Mouse (Mus musculus): ENCODE measurements around the gene Kctd14. TPM values are rescaled to one million over a fixed set of nuclear protein-coding genes. Genes with fewer than 3 reads are reported as not detected.

Gene Kctd14
- polyA plus RNA-seq, 1 experiment, result 1.5 TPM

DNA sequence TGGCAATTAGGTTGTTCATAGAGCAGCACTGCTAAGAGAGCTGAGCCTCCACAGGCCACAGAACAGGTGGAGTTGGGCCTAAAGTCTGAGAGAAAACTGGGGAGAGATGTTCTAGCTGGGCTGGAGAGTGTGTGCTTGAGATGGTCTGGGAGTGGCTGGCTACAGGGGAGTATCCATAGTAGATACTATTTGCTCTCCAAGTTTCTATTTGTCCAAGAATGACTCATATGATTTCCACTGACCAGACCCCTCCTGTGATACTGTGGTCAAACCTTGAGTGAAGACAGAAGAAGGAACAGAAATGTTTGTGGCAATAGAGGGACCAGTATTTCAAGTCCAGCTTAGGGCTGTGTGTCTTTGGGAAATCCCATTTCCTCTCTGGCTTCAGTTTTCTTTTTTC lies 12.1 kb upstream of the Kctd14 start:
- Histone ChIP-seq H3K4me1 (ENCODE audit: control insufficient read depth, insufficient read depth, low read length) (no peaks in the 10 kb centered on the region), H3K36me3 (ENCODE audit: control insufficient read depth, insufficient read depth, low read length) (no peaks in the 10 kb centered on the region), H3K27ac (ENCODE audit: insufficient read depth, low read depth, low read length) (no peak overlapping the region), H3K27me3 (replicated peaks; ENCODE audit: control insufficient read depth, insufficient read depth, low read length) (no peaks in the 10 kb centered on the region; the same call in 1 of the 2 replicates), H3K4me3 (ENCODE audit: insufficient read depth, low read depth, low read length) (no peak overlapping the region)
- TF ChIP-seq POLR2A (IDR thresholded peaks at IDR 0.05; ENCODE audit: low read depth, low read length) (no peak), CTCF (conservative IDR thresholded peaks at IDR 0.05; ENCODE audit: insufficient read depth, insufficient read length, low read depth, low read length) (no peak)
- no peak for DNase-seq

DNA sequence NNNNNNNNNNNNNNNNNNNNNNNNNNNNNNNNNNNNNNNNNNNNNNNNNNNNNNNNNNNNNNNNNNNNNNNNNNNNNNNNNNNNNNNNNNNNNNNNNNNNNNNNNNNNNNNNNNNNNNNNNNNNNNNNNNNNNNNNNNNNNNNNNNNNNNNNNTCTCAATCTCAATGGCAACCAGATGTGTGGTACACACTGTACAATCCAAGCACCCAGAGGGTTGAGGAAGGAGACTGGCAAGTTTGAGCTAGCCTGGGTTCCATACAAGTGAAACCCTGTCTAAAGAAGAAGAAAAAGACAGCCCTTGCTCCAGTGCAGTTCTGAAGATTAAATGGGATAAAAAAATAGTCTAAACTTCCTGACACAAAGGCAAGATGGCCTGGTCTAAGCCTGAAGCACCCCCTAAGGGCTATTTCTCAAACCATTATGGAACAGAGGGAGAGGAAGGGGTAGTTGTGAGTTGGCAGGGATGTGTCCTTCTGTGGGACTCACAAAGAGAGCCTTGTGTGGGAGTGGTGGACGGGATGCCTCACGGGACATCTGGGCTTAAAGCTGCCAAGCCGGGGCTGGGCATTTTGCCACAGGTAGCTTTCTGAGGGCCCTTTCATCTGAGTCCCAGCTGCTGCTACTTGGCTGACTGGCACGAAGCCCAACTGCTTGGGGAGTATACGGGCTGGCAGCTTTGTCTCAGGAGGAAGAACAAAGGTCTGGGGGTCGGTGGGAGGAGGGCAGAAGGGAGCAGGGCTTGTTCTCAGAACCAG lies 4.8 kb upstream of the Kctd14 start:
- H3K27me3 ChIP-seq (replicated peaks; ENCODE audit: control insufficient read depth, insufficient read depth, low read length), result no peaks in the 10 kb centered on the region
- no peaks in the 10 kb centered on the region for H3K36me3 ChIP-seq (ENCODE audit: control insufficient read depth, insufficient read depth, low read length)
- H3K4me1 ChIP-seq (ENCODE audit: control insufficient read depth, insufficient read depth, low read length), result no peaks in the 10 kb centered on the region; the same call in 1 of the 2 replicates
- H3K4me3 ChIP-seq (ENCODE audit: insufficient read depth, low read depth, low read length), result no peak overlapping the region
- 3% methylated on average over 6 of the region's 6 CpGs for WGBS
- TF ChIP-seq POLR2A (IDR thresholded peaks at IDR 0.05; ENCODE audit: low read depth, low read length) (no peak), CTCF (conservative IDR thresholded peaks at IDR 0.05; ENCODE audit: insufficient read depth, insufficient read length, low read depth, low read length) (no peak)
- DNase-seq, result peak; percentile 92
- H3K27ac ChIP-seq (ENCODE audit: insufficient read depth, low read depth, low read length), result no peak overlapping the region

DNA sequence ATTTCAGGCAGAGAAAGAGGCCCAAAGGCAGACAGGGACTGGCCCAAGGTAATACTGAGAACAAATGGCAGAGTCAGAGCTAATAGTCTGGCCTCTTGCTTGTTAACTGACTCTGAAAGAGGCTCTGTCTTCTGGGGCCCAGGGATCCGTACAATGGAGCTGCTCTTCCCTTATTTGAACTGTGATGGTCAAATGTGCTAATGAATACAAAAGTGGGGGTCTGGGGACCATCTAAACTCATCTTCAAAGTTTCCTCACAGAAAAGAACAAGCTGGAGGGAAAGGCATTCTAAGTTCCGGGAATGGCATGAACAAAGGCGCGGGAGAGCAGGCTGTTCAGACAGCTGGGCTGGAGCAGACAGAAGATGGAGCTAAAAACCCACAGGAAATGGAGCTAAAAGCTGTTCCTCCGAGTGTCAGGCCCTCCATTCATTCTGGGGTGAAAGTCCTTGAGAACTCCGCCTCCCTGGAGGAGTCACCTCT lies 4.0 kb upstream of the Kctd14 start:
- H3K4me3 ChIP-seq (ENCODE audit: insufficient read depth, low read depth, low read length), result no peak overlapping the region
- H3K27me3 ChIP-seq (replicated peaks; ENCODE audit: control insufficient read depth, insufficient read depth, low read length), result no peaks in the 10 kb centered on the region
- no peak; the same call in 1 of the 2 replicates for TF ChIP-seq CTCF (conservative IDR thresholded peaks at IDR 0.05; ENCODE audit: insufficient read depth, insufficient read length, low read depth, low read length)
- no peak for TF ChIP-seq POLR2A (IDR thresholded peaks at IDR 0.05; ENCODE audit: low read depth, low read length)
- WGBS, result 44% methylated on average over 6 of the region's 6 CpGs
- no peak overlapping the region for H3K27ac ChIP-seq (ENCODE audit: insufficient read depth, low read depth, low read length)
- H3K36me3 ChIP-seq (ENCODE audit: control insufficient read depth, insufficient read depth, low read length), result no peaks in the 10 kb centered on the region
- H3K4me1 ChIP-seq (ENCODE audit: control insufficient read depth, insufficient read depth, low read length), result no peaks in the 10 kb centered on the region; the same call in 1 of the 2 replicates
- peak; percentile 60 for DNase-seq

DNA sequence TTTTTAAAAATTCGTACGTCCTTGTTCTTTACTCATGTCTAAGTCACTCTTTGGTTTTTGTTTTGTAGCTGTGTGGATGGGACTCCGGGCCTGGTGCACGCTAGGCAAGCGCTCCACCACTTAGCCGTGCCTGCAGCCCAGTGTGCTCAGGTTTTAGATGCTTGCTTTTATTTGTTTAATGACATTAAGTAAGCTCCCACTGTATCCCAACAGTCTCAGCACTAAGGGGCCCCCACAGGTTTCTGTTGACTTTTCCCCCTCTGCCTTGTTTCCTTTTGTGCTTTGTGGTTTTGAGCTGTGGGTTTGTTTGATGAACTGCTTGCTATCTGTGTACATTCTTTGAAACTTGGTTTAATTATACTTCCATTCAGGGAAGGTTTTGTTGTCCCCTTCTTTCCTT lies 1.1 kb downstream of the Kctd14 start:
- Histone ChIP-seq H3K27me3 (replicated peaks; ENCODE audit: control insufficient read depth, insufficient read depth, low read length) (no peaks in the 10 kb centered on the region), H3K27ac (ENCODE audit: insufficient read depth, low read depth, low read length) (no peak overlapping the region), H3K36me3 (ENCODE audit: control insufficient read depth, insufficient read depth, low read length) (no peaks in the 10 kb centered on the region), H3K4me1 (ENCODE audit: control insufficient read depth, insufficient read depth, low read length) (peaks cover 9% of the 10 kb centered on the region; the same call in 1 of the 2 replicates), H3K4me3 (ENCODE audit: insufficient read depth, low read depth, low read length) (no peak overlapping the region)
- TF ChIP-seq CTCF (conservative IDR thresholded peaks at IDR 0.05; ENCODE audit: insufficient read depth, insufficient read length, low read depth, low read length) (no peak), POLR2A (IDR thresholded peaks at IDR 0.05; ENCODE audit: low read depth, low read length) (no peak)
- DNase-seq, result no peak
- 89% methylated on average over 6 of the region's 6 CpGs for WGBS

DNA sequence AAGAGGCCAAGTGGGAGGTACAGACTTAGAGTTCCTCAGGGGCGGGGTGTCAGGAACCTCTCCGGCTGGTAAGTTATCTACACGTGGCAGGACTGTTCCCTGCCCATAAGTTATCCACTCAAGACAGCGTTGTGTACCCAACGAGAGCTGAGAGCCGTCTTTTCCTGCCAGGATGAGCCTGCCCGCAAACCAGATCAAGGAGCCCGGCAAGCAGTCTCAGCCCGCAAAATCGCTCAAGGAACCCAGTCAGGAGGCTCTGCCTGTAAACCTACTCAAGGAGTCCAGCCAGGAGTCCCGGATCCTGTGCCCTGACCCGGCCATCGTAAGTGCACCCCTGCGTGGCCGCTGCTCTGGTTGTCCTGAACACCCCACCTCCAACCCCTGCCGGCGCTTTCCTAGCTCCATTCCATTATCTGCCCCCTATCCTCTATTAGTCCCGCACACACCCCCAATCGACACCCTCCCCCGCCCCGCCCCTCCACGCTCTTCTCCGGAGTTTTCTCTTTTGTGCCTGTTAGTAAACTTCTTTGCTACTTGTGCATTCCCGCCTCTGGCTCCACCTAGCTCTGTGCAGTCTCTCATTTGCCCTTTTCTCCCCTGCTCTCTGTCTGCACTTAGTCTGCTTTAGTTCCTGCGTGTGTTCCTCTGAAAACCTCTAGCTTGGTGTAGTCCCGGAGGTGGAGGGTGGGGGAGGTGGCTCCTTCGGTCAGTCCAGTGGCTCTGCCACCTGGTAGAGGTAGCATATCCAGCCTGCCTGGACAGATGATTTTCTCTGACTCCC lies 2.2 kb downstream of the Kctd14 start:
- H3K27me3 ChIP-seq (replicated peaks; ENCODE audit: control insufficient read depth, insufficient read depth, low read length), result no peaks in the 10 kb centered on the region
- H3K4me1 ChIP-seq (ENCODE audit: control insufficient read depth, insufficient read depth, low read length), result peaks cover 9% of the 10 kb centered on the region; the same call in 1 of the 2 replicates
- no peak overlapping the region for H3K27ac ChIP-seq (ENCODE audit: insufficient read depth, low read depth, low read length)
- H3K36me3 ChIP-seq (ENCODE audit: control insufficient read depth, insufficient read depth, low read length), result no peaks in the 10 kb centered on the region
- DNase-seq, result peak; percentile 46
- TF ChIP-seq CTCF (conservative IDR thresholded peaks at IDR 0.05; ENCODE audit: insufficient read depth, insufficient read length, low read depth, low read length), result no peak
- no peak for TF ChIP-seq POLR2A (IDR thresholded peaks at IDR 0.05; ENCODE audit: low read depth, low read length)
- 2% methylated on average over 27 of the region's 27 CpGs for WGBS
- peak overlapping the region; percentile 43 for H3K4me3 ChIP-seq (ENCODE audit: insufficient read depth, low read depth, low read length)

DNA sequence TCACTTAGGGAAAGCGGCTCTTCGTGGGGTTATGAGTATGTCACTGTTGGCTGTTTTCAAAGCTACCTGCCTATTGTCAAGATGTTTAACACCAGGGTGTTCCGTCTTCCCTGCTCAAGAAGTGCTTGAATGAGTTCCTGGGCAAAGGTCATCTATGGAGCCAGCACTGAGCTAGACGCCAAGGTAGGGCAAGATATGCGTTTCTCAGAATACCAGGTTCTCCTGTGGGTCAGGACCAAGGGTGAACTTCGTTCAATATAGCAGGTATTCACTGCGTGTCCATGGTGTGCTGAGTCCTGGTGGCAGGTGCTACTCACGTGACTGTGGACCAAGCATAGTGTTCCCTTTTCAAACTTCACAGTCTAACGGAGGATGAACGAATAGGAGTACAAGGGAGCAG lies 3.7 kb downstream of the Kctd14 start:
- TF ChIP-seq POLR2A (IDR thresholded peaks at IDR 0.05; ENCODE audit: low read depth, low read length) (no peak), CTCF (conservative IDR thresholded peaks at IDR 0.05; ENCODE audit: insufficient read depth, insufficient read length, low read depth, low read length) (no peak)
- no peaks in the 10 kb centered on the region for H3K27me3 ChIP-seq (replicated peaks; ENCODE audit: control insufficient read depth, insufficient read depth, low read length)
- WGBS, result 66% methylated on average over 10 of the region's 10 CpGs
- H3K36me3 ChIP-seq (ENCODE audit: control insufficient read depth, insufficient read depth, low read length), result no peaks in the 10 kb centered on the region
- H3K4me3 ChIP-seq (ENCODE audit: insufficient read depth, low read depth, low read length), result no peak overlapping the region
- DNase-seq, result peak; percentile 80
- peaks cover 9% of the 10 kb centered on the region; the same call in 1 of the 2 replicates for H3K4me1 ChIP-seq (ENCODE audit: control insufficient read depth, insufficient read depth, low read length)
- H3K27ac ChIP-seq (ENCODE audit: insufficient read depth, low read depth, low read length), result no peak overlapping the region

DNA sequence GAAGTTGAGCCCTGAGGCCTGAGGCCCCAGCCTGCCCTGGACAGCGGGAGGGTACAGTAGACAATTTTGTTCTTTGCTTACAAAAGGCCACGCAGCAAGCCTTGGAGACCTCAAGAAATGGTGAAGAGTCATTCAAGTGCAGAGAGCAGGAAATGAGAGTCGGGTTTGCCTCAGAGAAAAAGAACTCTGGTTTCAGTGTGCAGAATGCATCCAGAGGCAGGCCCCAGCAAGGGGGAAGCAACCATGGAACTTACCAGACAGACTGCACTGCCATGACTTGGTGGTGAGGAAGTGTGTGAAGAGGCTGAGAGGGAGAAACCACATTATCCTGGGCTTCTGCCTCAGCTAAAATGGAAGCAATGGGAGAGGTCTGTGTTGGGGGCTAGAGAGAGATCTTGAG lies 4.5 kb downstream of the Kctd14 start:
- 71% methylated on average over 3 of the region's 3 CpGs for WGBS

More for the DNA sequence above, 4.5 kb downstream of the Kctd14 start:
- no peaks in the 10 kb centered on the region for H3K36me3 ChIP-seq (ENCODE audit: control insufficient read depth, insufficient read depth, low read length)
- H3K27ac ChIP-seq (ENCODE audit: insufficient read depth, low read depth, low read length), result no peak overlapping the region
- peaks cover 9% of the 10 kb centered on the region; the same call in 1 of the 2 replicates for H3K4me1 ChIP-seq (ENCODE audit: control insufficient read depth, insufficient read depth, low read length)
- no peak overlapping the region for H3K4me3 ChIP-seq (ENCODE audit: insufficient read depth, low read depth, low read length)
- DNase-seq, result no peak
- H3K27me3 ChIP-seq (replicated peaks; ENCODE audit: control insufficient read depth, insufficient read depth, low read length), result no peaks in the 10 kb centered on the region
- no peak for TF ChIP-seq POLR2A (IDR thresholded peaks at IDR 0.05; ENCODE audit: low read depth, low read length)
- no peak for TF ChIP-seq CTCF (conservative IDR thresholded peaks at IDR 0.05; ENCODE audit: insufficient read depth, insufficient read length, low read depth, low read length)

Measured in kidney, adult 2 months (tissue).